Mouse (Mus musculus) hindbrain, embryonic 16.5 days (tissue): ENCODE measurements around the gene 9130213A22Rik. TPM values are rescaled to one million over a fixed set of nuclear protein-coding genes. Genes with fewer than 3 reads are reported as not detected.
A peak's percentile ranks its signal among the peaks of the same experiment; 100 is the strongest.

ENCODE experiments used
- ATAC-seq: fragments of 200-750 bp; cut with Nextera tagmentation; 2 replicates; pipeline ENCODE4 v1.8.0; 2017; ENCODE audit warnings: moderate TSS enrichment, moderate library complexity
- H3K27ac ChIP-seq: fragments of 300-500 bp; sonication (generic); 2 replicates; pipeline ENCODE4 v1.5.1; 2014; ENCODE audit warnings: low read depth, mild to moderate bottlenecking, control low read depth, low read length, moderate library complexity
- H3K27me3 ChIP-seq: fragments of 300-500 bp; sonication (generic); replicated peaks from 2 replicates; pipeline ENCODE4 v1.6.1; 2014; ENCODE audit warnings: low read length; ENCODE audit not compliant: control insufficient read depth, insufficient read depth
- H3K36me3 ChIP-seq: fragments of 300-500 bp; sonication (generic); 2 replicates; pipeline ENCODE4 v1.6.1; 2014; ENCODE audit warnings: mild to moderate bottlenecking, low read length, moderate library complexity, mixed read lengths; ENCODE audit not compliant: control insufficient read depth, insufficient read depth
- H3K4me1 ChIP-seq: fragments of 300-500 bp; sonication (generic); 2 replicates; pipeline ENCODE4 v1.6.1; 2014; ENCODE audit warnings: low read depth, low read length; ENCODE audit not compliant: control insufficient read depth, insufficient read depth
- H3K4me2 ChIP-seq: fragments of 300-500 bp; sonication (generic); 2 replicates; pipeline ENCODE4 v1.6.1; 2014; ENCODE audit warnings: mild to moderate bottlenecking, low read length, control low read depth, moderate library complexity
- H3K4me3 ChIP-seq: fragments of 300-500 bp; sonication (generic); 2 replicates; pipeline ENCODE4 v1.5.1; 2014; ENCODE audit warnings: mild to moderate bottlenecking, low read length, control low read depth, moderate library complexity
- H3K9ac ChIP-seq: fragments of 300-500 bp; sonication (generic); 2 replicates; pipeline ENCODE4 v1.6.1; 2014; ENCODE audit warnings: low read depth, mild to moderate bottlenecking, control low read depth, low read length, moderate library complexity
- H3K9me3 ChIP-seq: fragments of 300-500 bp; sonication (generic); 2 replicates; pipeline ENCODE4 v1.6.1; 2014; ENCODE audit warnings: mild to moderate bottlenecking, low read length, moderate library complexity; ENCODE audit not compliant: control insufficient read depth
- WGBS: fragments of 180-500 bp; shearing (Covaris S2); extraction: QIAGEN DNeasy Blood & Tissue Kit; methylation state at CpG from one replicate; pipeline ENCODE4 v1.1.7; 2014; 5-methylcytosine and 5-hydroxymethylcytosine counted together
- polyA plus RNA-seq: library from polyadenylated mRNA; unstranded; fragments of >200 nt; fragmentation: Nextera tagmentation; extraction: Ambion mirVana; gene quantifications from 2 replicates; pipeline ENCODE4 v1.2.1, GENCODE M21; 2015

9130213A22Rik gene
- polyA plus RNA-seq, 1 experiment from 2014 or later, result 1.2 TPM

- 85% methylated on average over 5 of the region's 5 CpGs for WGBS
- H3K4me3 ChIP-seq, result no peak overlapping the region
These were observed 26.1 kb upstream of the 9130213A22Rik start for GRCm38 (mm10) chr11:69148451-69148960.

GRCm38 (mm10) chr11:69147546-69147945, 25.2 kb upstream of the 9130213A22Rik start:
- no peak overlapping the region for H3K4me2 ChIP-seq
- 49% methylated on average over 7 of the region's 7 CpGs for WGBS

More at GRCm38 (mm10) chr11:69148451-69148960, 26.1 kb upstream of the 9130213A22Rik start:
- no peak for ATAC-seq
- H3K9me3 ChIP-seq, result no peaks in the 10 kb centered on the region
- H3K36me3 ChIP-seq, result no peaks in the 10 kb centered on the region
- H3K9ac ChIP-seq, result no peak overlapping the region
- H3K4me2 ChIP-seq, result no peak overlapping the region
- no peak overlapping the region for H3K27ac ChIP-seq
- peaks cover 2% of the 10 kb centered on the region; the same call in 1 of the 2 replicates for H3K4me1 ChIP-seq
- H3K27me3 ChIP-seq, result no peaks in the 10 kb centered on the region

GRCm38 (mm10) chr11:69135361-69135760, 13.0 kb upstream of the 9130213A22Rik start:
- Histone ChIP-seq H3K27me3 (no peaks in the 10 kb centered on the region), H3K27ac (no peak overlapping the region), H3K36me3 (no peaks in the 10 kb centered on the region), H3K9me3 (no peaks in the 10 kb centered on the region), H3K9ac (no peak overlapping the region), H3K4me3 (no peak overlapping the region), H3K4me1 (0 out of 2 replicates have a peak, but pooled peaks cover 3% of the 10 kb centered on the region), H3K4me2 (no peak overlapping the region)
- ATAC-seq, result no peak
- WGBS, result 88% methylated on average over 6 of the region's 6 CpGs

More at GRCm38 (mm10) chr11:69147546-69147945, 25.2 kb upstream of the 9130213A22Rik start:
- no peak for ATAC-seq
- Histone ChIP-seq H3K4me3 (no peak overlapping the region), H3K9me3 (no peaks in the 10 kb centered on the region), H3K27me3 (no peaks in the 10 kb centered on the region), H3K27ac (no peak overlapping the region), H3K9ac (no peak overlapping the region), H3K36me3 (no peaks in the 10 kb centered on the region), H3K4me1 (peaks cover 2% of the 10 kb centered on the region; the same call in 1 of the 2 replicates)

- H3K4me1 ChIP-seq, result 0 out of 2 replicates have a peak, but pooled peaks cover 3% of the 10 kb centered on the region
- no peak; the same call in 1 of the 2 replicates for ATAC-seq
- H3K9ac ChIP-seq, result peak overlapping the region; percentile 64
- peak overlapping the region; percentile 68 for H3K4me2 ChIP-seq
- H3K36me3 ChIP-seq, result no peaks in the 10 kb centered on the region
- H3K9me3 ChIP-seq, result no peaks in the 10 kb centered on the region
- H3K27ac ChIP-seq, result no peak overlapping the region
- WGBS, result 39% methylated on average over 8 of the region's 8 CpGs
- H3K4me3 ChIP-seq, result peak overlapping the region; percentile 44
- no peaks in the 10 kb centered on the region for H3K27me3 ChIP-seq
These were observed 12.2 kb upstream of the 9130213A22Rik start for GRCm38 (mm10) chr11:69134622-69134968.

DNA sequence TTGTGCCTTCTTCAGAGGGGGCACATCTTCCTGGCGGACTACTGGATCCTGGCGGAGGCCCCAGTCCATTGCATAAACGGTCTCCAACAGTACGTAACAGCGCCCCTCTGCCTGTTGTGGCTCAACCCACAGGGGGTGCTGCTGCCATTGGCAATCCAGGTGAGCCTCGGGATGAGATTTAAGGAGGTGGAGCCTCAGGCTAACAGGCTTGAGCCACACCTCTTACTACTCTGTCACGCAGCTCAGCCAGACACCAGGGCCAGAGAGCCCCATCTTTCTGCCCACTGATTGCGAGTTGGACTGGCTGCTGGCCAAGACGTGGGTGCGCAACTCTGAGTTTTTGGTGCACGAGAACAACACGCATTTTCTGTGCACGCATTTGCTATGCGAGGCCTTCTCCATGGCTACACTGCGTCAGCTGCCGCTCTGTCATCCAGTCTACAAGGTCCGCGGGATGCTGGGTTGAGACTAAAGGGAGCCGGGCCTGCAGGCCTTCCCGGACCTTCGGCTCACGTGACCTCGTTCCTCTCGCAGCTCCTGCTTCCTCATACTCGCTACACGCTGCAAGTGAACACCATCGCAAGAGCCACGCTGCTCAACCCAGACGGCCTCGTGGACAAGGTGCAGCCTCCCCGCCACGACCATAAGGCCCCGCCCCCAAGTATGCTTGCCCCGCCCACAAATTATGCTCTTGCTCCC, 11.7 kb upstream of the 9130213A22Rik start:
- H3K4me1 ChIP-seq, result 0 out of 2 replicates have a peak, but pooled peaks cover 3% of the 10 kb centered on the region
- no peaks in the 10 kb centered on the region for H3K36me3 ChIP-seq
- H3K27ac ChIP-seq, result peak overlapping the region; percentile 42; the same call in 1 of the 2 replicates
- peak overlapping the region; percentile 68 for H3K4me2 ChIP-seq
- ATAC-seq, result peak; percentile 84
- H3K9ac ChIP-seq, result peak overlapping the region; percentile 64
- peak overlapping the region; percentile 44 for H3K4me3 ChIP-seq
- WGBS, result 2% methylated on average over 34 of the region's 34 CpGs
- H3K9me3 ChIP-seq, result no peaks in the 10 kb centered on the region
- no peaks in the 10 kb centered on the region for H3K27me3 ChIP-seq

GRCm38 (mm10) chr11:69133566-69133922, 11.2 kb upstream of the 9130213A22Rik start:
- 17% methylated on average over 5 of the region's 5 CpGs for WGBS
- Histone ChIP-seq H3K9ac (peak overlapping the region; percentile 64), H3K4me2 (peak overlapping the region; percentile 68), H3K9me3 (no peaks in the 10 kb centered on the region), H3K27ac (peak overlapping the region; percentile 42; the same call in 1 of the 2 replicates), H3K4me3 (peak overlapping the region; percentile 44), H3K27me3 (no peaks in the 10 kb centered on the region), H3K36me3 (no peaks in the 10 kb centered on the region), H3K4me1 (0 out of 2 replicates have a peak, but pooled peaks cover 3% of the 10 kb centered on the region)
- ATAC-seq, result peak; percentile 38; the same call in 1 of the 2 replicates

- H3K4me3 ChIP-seq, result no peak overlapping the region
- ATAC-seq, result no peak
- H3K36me3 ChIP-seq, result no peaks in the 10 kb centered on the region
- no peak overlapping the region for H3K27ac ChIP-seq
- H3K9ac ChIP-seq, result no peak overlapping the region
- no peaks in the 10 kb centered on the region for H3K27me3 ChIP-seq
- WGBS, result 74% methylated on average over 8 of the region's 8 CpGs
- H3K9me3 ChIP-seq, result no peaks in the 10 kb centered on the region
- H3K4me2 ChIP-seq, result no peak overlapping the region
- H3K4me1 ChIP-seq, result 0 out of 2 replicates have a peak, but pooled peaks cover under 1% of the 10 kb centered on the region
These were observed 6.2 kb upstream of the 9130213A22Rik start for GRCm38 (mm10) chr11:69128426-69129122.

GRCm38 (mm10) chr11:69126706-69127095, 4.3 kb upstream of the 9130213A22Rik start:
- H3K27ac ChIP-seq, result no peak overlapping the region
- H3K9ac ChIP-seq, result peak overlapping the region; percentile 55; the same call in 1 of the 2 replicates
- H3K36me3 ChIP-seq, result no peaks in the 10 kb centered on the region
- no peaks in the 10 kb centered on the region for H3K9me3 ChIP-seq
- no peaks in the 10 kb centered on the region for H3K4me1 ChIP-seq
- H3K4me3 ChIP-seq, result peak overlapping the region; percentile 47
- H3K27me3 ChIP-seq, result no peaks in the 10 kb centered on the region
- H3K4me2 ChIP-seq, result peak overlapping the region; percentile 59
- 74% methylated on average over 2 of the region's 2 CpGs for WGBS
- no peak for ATAC-seq
